Mouse (Mus musculus) lung, postnatal 0 days (tissue): Measurements from ENCODE around the gene Myadm.

Source experiments
- CTCF ChIP-seq: IDR thresholded peaks from 2 replicates; pipeline ENCODE4 v1.5.1; 2016; ENCODE audit warnings: antibody characterized with exemption, mild to moderate bottlenecking
- EP300 ChIP-seq: IDR thresholded peaks from 2 replicates; pipeline ENCODE4 v1.6.1; 2016; ENCODE audit warnings: antibody characterized with exemption, mild to moderate bottlenecking, control low read depth

- TF ChIP-seq CTCF (no peak), EP300 (no peak)
Observed at GRCm38 (mm10) chr7:3336412-3336811, 47.5 kb downstream of the Myadm start.
